Mouse (Mus musculus) NIH3T3 (cell line): ENCODE measurements around the gene Epha2.

Source experiments
- DNase-seq: peaks from one replicate; pipeline ENCODE4 v3.0.0-alpha.2; 2012; ENCODE audit warnings: low read depth

Gene Epha2

DNA sequence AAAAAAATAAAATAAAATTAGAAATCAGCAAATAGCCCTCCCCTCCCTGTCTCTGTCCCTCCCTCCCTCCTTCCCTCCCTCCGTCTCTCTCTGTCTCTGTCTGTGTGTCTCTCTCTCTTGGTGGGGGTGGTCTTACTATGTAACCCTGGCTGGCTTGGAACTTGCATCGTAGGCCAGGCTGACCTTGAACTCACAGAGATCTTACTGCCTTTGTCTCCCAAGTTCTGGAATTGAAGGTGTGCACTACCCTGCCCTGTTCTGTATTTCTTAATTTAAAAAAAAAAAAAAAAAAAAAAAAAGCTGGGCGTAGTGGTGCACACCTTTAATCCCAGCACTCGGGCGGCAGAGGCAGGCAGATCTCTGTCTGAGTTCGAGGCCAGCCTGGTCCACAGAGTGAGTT is 21.3 kb upstream of the Epha2 start:
- DNase-seq, result no peak

- DNase-seq, result no peak
These were observed 20.6 kb upstream of the Epha2 start for GRCm38 (mm10) chr4:141280471-141280870.

- peak; percentile 70 for DNase-seq
These were observed 19.9 kb upstream of the Epha2 start for GRCm38 (mm10) chr4:141281153-141281552.

DNA sequence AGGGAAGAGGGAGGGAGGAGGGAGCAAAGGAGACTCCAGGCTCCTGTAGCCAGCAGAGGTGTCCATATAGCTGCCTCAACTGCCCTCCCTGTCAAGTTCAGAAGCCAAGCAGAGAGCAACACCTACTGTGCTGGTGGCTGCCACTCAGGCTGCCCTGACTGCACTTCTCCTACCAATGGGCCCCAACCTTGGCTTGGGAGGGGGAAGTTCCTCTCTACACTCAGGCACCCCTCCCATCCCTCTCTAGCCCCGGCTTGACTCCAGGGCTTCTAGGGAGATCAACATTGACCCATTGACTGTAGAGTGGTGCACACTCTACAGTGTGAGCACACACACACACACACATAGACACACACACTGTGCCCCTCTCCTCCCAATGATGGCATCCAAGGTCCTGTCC is 19.5 kb upstream of the Epha2 start:
- DNase-seq, result no peak

GRCm38 (mm10) chr4:141282087-141282486 is 19.0 kb upstream of the Epha2 start:
- no peak for DNase-seq

DNA sequence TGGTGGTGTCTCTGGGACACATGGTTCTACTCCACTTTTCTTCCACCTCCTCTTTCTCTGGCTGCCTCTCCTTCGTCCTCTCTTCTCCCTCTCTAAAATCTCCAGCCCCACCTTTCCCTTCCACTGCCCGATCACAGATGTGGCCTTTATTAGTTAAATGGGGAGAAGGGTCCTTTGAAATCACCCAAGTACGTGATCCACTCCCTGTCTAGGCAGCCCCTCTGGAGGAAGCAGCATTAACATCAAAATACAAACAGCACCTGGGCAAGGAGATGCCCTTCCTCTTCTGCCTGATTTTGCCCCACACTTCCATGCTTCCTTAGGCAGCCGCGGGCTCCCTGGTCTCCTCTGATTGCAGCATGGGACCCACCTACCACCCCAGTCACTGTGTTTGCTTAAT is 18.4 kb upstream of the Epha2 start:
- no peak for DNase-seq

DNA sequence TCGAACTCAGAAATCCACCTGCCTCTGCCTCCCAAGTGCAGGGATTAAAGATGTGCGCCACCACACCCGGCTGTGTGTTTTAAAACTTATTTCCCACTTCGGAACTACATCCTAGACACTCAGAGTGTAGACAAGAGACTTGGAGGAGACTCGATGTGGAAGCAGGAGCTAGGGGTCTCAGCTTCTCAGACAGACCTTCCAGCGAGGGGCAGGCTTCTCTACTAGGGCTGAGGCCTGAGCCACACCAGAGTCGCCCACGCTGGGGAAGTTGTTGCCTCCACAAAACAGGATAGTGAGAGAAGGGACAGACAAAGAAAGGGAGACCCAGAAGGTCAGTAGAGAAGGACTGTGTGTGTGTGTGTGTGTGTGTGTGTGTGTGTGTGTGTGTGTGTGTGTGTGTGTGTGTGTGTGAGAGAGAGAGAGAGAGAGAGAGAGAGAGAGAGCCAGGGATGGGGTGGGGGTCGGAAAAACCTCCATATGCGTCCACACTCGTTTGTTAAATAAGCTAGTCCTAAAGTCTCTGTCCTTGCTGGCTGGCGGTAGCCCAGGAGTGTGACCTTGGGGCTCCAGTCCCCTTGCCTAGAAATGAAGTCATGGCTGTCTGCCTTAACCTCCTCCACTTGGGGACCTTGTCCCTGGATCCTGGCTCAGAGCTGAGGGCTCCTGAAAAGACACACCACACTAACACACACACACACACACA is 17.7 kb upstream of the Epha2 start:
- DNase-seq, result no peak

DNA sequence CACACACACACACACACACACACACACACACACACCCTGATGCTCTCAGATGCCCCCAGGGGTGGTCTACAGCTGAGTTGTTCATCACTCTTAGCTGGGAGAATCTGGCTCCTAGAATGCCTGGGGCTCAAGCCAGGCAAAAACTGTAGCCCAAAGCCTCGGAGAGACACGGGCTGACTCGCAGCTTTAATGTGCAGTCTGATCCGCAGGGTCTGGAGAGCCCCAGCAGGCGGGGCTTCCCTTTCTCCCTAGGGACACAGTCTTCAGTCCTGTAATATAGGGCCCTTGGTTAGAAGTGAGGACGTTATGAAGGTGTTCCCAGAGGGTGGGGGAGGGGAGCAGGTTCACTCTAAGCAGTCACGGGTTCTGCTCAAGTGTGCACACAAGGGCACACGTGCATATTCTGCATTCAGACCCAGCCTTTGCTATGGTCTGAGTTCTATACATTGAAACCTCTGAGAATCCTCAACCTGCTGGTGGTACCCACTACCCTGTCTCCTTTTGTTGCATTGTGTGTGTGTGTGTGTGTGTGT is 17.1 kb upstream of the Epha2 start:
- DNase-seq, result peak; percentile 80

- no peak for DNase-seq
These were observed 16.6 kb upstream of the Epha2 start for GRCm38 (mm10) chr4:141284486-141284885.

DNA sequence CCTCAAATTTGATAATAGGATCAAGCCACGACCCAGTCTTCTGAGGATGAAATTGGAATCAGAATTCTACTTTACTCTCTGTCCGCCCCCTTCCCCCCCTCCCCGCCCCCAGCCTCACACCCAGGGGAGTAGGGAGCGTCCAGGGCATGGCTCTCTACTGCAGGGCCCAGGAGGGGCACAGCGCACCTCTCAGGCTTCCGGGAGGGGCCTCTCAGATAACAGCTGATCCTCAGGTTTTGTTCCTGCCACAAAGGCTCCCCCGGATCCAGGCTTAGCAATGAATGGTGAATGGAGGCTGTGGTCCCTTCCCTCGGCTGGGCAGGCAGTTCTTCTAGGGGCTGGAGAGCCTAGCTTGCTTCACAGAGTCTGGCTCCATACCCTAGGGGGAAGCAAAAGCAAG is 15.9 kb upstream of the Epha2 start:
- no peak for DNase-seq

- peak; percentile 90 for DNase-seq
These were observed 14.1 kb upstream of the Epha2 start for GRCm38 (mm10) chr4:141286860-141287517.

- DNase-seq, result no peak
These were observed 13.5 kb upstream of the Epha2 start for GRCm38 (mm10) chr4:141287518-141288004.

- DNase-seq, result no peak
These were observed 12.9 kb upstream of the Epha2 start for GRCm38 (mm10) chr4:141288152-141288551.

GRCm38 (mm10) chr4:141291571-141292375 is 9.3 kb upstream of the Epha2 start:
- peak; percentile 51 for DNase-seq

DNA sequence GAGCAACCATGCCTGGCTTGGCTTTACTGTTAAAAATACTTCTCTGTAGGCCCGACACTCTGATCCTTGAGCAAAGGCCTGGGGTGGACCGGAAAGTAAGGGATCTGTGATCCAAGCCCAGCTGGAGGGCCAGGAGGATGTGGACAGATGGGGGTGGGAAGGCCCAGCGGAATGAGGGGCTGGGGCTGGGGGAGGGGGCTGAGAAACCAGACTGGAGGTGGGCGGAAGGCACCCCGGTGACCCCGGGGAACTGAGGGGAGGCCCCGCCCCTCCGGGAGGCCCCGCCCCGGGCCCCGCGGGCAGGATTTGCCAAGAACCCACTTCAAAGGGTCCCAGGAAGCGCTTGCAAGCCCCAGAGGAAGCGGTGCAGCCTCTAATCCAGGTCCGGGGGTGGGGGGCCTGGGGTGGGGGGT is 5.3 kb upstream of the Epha2 start:
- DNase-seq, result no peak

GRCm38 (mm10) chr4:141297934-141298333 is 3.1 kb upstream of the Epha2 start:
- DNase-seq, result no peak

- DNase-seq, result no peak
These were observed 1.7 kb upstream of the Epha2 start for GRCm38 (mm10) chr4:141299356-141299755.

- DNase-seq, result no peak
These were observed 844 bp upstream of the Epha2 start for GRCm38 (mm10) chr4:141300196-141300595.

GRCm38 (mm10) chr4:141301591-141302427 is 769 bp downstream of the Epha2 start:
- no peak for DNase-seq

GRCm38 (mm10) chr4:141302428-141303401 is 1.7 kb downstream of the Epha2 start:
- peak; percentile 38 for DNase-seq
